Mouse (Mus musculus): ENCODE results near the gene Meis2. TPM values are rescaled to one million over a fixed set of nuclear protein-coding genes. Genes with fewer than 3 reads are reported as not detected.

Meis2 gene
- total RNA-seq, 2 experiments from 2014 or later = 40.7 to 41.2 TPM

DNA sequence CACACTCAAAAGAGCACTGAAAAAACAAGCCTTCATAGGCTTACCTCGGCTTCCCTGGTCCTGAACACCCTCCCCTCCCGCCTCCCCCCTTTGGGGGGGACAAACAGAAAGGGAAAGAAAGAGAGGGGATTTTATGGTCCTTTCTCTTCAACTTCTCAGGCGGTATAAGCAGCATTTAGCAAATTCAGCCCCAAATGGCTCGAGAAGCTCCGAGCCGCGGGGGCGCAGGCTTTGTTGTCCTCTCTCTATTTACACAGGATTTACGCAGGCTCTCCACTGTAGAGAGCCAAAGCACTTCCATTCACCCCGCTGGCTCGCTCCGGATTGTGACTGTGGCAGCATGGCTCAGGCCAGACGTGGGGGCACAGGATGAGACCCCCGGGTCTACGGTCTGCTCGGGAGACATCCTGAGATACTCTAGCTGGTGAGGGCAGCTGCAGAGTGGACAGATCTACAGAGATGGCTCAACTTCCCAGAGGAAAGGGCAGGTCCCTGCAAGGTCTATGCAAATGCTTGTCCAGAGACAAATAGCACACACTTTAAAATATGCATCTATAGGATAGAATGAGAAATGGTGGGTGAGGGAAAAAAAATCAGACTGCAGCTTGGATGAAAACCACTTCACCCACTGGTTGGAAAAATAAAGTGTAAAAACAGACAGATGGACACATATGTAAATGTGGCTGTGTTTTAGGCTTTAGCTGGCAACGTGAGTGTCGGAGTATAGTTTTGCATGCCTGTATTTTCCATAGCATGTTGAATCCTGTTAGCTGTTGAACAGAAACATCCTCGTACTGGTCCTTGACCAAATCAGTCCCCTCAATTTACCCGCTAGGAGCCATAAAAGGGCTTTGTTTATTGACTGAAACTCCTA is 56.3 kb downstream of the Meis2 start:
- no peak for DNase-seq (ENCODE audit: low spot score in 2 of 2)

DNA sequence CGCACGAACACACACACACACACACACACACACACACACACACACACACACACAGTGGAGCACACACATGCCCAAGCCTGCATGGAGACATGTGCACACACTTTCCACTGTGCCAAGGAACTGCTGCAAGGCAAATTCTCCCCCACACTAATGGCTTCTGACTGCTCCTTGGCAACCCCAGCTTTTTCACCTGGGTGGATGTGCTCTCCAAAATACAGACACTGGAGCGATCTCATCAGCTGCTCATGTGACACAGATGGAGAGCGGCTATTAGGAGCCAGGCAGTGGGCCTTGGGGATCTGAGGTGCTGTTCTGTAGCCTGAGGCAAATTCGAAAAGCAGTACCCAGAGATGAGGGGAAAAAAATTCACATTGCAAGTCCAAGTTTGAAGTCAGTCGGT is 63.3 kb downstream of the Meis2 start:
- DNase-seq (ENCODE audit: low spot score in 2 of 2) = no peak

DNA sequence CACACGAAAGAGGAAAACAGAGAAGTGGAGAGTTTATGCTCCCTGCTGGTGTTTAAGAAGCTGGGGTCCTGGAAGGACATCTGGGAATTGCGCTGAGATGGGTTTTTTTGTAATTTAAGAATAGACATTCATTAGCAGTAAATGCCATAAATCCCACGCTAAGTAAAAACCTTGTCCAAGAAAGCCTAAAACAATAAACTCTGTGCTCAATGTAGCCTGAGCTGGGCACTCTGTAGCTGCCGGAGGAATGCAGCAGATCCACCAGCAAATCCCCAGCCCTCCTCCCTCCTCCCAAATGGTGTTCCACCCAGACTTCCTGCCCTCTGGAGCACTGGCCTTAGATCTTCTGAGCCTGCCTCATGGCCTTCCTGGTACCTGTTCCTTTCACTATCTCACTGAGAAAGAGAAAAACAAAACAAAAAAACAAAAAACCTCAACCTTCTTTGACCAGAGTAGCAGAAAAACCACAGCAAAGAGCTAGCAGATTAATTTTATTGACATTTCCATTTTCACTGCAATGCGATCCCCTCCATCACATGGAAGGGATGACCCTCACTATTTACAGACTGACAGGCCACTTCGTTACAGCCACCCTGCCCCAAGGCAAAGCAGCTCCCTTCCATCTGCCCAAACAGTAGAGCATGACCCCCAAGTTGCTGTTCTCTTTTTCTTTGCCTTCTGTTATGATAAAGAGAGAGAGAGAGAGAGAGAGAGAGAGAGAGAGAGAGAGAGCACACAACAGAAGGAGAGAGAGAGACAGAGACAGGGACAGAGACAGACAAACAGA is 64.1 kb downstream of the Meis2 start:
- DNase-seq (ENCODE audit: low spot score in 2 of 2) = no peak

DNA sequence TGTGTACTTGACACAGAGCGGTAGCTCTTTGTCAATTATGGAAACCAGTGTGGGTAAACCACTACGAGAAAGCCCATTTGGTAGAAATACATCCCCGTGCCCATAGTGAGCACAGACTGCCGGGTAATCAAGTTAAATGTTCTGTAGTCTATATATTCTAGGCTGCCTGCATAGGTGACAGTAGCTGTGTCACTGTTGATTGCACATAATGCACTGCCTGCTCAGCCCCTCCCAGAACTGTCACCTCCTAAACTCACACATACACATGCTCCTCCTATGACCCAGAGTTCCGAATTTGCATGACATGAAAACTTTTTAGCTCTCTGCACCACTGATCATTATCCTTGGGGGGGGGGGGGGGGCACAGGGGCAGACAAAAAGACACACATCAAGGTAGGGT is 65.1 kb downstream of the Meis2 start:
- no peak for DNase-seq (ENCODE audit: low spot score in 2 of 2)

DNA sequence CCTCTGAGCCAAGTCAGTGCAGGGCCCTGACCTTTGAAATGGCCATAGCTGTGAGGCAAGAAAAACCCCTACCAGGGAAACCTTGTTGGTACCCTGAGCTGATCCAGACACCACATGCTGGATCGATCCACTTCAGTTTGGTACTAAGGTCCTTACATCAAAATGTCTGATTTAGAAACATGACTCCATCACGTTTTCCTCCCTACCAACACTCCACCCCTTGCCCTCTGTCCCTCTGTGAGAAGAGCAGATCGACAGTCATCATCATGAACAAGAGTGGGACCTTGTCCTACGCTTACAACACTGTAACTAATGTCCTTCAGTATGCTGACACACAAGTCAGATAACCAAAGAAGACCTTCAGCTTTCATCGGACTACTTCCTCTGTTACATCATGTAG is 66.8 kb downstream of the Meis2 start:
- DNase-seq (ENCODE audit: low spot score in 2 of 2) = no peak

DNA sequence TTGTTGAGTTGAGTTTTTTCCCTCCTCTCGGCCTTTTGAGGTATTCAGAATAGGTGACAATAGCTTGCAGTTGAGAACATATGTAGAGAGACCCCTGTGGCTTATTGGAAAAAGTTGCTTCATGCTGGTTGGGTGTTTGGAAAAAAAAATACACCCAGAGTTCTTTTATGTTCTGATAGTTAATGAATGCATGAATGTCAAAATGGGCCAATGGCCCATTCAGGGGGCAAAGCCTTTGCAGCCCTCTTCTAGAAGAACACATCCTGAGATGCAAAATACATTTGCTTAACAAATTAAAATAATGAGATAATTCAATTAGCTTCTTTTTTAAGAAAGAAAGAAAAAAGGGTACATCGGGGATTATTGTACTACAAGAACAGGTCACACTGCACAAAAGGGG is 69.2 kb downstream of the Meis2 start:
- no peak for DNase-seq (ENCODE audit: low spot score in 2 of 2)

DNA sequence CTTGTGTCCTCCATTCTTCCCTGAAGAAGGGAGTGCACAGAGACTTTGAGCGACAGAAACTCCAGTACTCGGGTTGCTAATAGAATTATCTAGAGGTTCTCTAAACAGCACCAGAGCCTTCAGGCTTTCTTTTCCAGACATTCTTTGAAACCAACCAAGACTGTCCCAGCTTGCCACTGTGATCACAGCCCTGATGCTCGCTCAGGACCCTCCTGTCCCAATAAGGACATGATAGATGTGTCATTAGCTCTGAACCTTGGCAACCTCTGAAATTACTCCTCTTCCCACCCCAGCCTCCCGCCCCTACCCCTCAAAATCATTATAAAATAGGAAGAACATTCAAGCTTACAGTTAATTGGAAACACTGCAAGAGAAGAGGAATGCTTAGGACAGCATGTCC is 71.8 kb downstream of the Meis2 start:
- DNase-seq (ENCODE audit: low spot score in 2 of 2) = no peak

DNA sequence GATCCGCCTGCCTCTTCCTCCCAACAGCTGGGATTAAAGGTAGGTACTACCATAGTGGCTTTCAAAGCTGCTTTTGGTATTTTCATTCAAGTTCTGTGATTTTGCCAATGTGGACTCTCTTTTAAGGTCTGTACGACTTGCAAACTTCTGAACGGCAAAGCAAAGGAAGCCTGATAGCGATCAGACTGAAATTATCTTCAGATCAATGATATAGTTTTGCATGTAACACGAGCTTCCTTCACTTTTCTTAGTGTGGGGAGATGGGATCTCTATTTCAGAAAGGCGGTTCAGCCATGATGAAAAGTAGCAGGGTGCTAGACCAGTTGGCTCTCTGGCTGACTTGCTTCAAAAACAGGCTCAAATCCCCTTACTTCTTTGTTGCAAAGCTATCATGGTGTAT is 76.4 kb downstream of the Meis2 start:
- DNase-seq (ENCODE audit: low spot score in 2 of 2) = no peak

DNA sequence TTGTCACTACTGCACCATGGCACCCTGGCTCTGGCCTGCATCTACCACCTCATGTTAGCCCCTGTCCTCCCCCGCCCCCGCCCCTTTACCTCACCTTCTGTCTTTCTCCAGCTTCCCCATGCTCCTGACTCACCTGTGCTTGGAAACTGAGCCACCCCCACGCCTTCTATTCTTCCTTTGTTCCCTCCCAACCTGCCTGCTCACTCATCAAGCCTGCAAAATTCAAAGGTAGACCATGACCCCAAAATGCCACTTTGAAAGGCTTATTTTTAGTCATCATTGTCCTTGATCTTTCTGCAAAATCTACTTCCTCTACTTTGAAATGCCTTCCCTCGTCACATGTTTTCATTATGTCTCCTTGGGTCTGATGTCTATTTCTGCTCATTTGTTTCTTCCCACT is 77.2 kb downstream of the Meis2 start:
- DNase-seq (ENCODE audit: low spot score in 2 of 2) = no peak

DNA sequence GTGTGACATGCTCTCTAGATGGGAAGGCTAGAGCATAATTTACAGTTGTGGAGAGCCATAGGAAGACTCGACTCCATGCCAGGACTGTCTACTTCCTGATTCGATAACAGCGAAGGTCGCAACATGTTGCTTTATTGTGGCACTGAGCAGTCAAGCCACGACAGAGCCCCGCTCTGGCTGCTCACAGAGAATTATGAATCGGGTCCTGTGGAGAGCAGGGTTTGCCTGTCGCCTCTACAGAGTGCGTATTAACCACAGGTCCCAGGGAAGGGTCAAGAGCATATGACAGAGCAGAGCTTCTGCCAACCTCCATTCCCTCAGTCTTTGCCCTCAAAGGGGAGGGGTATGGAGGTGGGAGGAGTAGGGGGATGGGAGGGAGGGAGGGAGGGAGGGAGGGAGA is 80.7 kb downstream of the Meis2 start:
- no peak for DNase-seq (ENCODE audit: low spot score in 2 of 2)

DNA sequence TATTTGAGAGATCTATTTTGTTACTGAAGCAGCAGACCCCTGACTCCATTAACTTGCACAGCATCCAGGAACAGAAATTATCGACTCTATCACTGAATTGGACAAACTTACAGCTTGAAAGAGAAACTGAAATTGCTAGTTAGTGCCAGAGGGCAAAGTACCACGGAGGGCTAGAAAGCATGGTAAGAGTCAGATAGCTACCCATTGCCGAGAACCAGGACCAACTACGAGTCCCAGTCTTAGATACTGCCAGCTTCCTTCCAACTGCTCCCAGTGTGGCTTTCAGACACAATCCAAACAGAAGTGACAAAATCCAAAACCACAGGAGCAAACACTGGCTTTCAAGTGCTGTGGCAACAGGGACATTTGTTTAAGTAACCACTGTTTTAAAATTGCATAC is 81.2 kb downstream of the Meis2 start:
- DNase-seq (ENCODE audit: low spot score in 2 of 2) = no peak

DNA sequence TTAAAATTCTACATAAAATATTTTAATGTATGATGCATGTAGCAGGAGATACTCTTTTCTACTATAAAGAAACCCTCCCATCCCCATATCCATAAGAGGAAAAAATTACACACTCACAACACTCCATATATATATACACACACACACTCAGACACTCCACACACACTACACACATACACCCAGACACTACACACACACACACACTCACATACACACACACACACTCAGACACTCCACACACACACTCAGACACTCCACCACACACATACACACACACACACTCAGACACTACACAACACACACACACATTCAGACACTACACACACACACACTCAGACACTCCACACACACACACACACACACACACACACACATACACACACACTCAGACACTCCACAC is 85.1 kb downstream of the Meis2 start:
- no peak for DNase-seq (ENCODE audit: low spot score in 2 of 2)

DNA sequence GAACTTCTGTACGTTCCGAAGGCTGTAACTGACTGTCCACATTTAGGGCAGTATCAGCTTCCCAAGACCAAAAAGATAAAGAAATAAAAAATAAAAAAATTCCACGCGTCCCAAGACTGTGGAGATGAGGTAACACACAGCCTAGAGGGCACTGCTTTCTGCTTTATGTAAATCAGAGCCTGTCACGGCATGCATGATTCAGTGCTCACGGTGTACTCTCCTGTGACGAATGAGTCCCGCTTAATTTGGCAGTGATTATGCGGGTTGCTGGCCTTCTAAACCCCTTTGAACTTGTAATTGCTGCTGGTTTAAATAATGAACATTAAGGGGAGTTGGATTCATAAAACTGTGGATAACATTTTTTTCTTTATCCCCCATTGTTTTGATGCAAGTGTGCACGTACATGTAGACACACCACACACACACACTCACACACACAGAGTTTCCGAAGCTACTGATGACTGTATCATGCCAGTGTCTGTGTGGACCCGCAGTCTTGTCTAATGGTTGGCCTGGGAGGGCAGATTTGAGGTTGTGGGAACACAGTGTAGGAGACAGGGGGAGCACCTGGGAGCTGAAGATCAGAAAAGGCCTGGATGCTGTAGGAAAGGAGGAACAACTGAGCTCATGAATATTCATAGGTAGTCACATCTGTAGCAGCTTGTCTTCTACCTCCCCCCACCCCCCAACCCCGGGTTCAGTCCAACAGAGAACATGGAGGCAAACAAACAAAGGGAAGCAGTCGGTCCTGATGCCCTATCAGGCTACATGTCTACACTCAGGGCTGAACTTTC is 85.8 kb downstream of the Meis2 start:
- DNase-seq (ENCODE audit: low spot score in 2 of 2) = no peak

DNA sequence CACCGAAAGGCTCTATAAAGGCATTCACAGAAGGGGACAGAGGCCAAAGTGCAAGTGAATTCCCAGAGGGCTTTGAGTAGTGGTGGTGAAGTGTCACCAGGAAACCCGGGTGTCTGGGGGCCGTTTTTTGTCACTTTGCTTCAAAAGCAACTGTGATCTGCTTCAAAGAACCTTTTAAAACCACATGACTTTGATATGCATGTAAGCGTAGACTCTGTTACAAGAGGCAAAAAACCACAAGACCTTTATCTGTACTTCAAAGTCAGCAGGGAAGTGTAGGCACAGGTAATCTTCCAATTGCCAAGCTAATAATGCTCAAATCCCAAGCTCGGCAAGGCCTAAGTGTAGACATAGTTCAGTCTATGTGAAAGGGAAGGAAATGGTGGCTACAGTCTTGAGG is 87.0 kb downstream of the Meis2 start:
- DNase-seq (ENCODE audit: low spot score in 2 of 2) = no peak

DNA sequence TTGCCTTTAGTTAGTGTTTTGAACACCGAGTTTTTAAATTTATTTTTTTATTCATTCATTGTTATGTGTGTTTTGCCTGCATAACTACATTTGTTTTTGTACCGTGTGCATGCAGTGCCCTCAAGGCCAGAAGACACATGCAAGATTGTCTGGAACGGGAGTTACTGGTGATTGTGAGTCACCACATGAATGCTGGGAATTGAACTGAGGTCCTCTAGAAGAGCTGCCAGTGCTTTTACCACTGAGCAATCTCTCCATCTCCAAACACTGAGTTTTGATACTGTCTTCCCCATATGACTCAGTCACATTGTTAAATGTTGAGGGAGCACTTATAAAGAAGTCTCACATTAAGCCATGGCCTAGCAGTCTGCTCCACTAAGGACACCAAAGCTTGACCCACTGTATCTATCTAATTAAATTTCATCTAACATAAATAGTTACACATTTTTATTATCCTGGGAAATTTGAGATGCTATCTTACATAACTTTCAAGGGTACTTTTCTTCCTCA is 94.3 kb downstream of the Meis2 start:
- no peak for DNase-seq (ENCODE audit: low spot score in 2 of 2)

DNA sequence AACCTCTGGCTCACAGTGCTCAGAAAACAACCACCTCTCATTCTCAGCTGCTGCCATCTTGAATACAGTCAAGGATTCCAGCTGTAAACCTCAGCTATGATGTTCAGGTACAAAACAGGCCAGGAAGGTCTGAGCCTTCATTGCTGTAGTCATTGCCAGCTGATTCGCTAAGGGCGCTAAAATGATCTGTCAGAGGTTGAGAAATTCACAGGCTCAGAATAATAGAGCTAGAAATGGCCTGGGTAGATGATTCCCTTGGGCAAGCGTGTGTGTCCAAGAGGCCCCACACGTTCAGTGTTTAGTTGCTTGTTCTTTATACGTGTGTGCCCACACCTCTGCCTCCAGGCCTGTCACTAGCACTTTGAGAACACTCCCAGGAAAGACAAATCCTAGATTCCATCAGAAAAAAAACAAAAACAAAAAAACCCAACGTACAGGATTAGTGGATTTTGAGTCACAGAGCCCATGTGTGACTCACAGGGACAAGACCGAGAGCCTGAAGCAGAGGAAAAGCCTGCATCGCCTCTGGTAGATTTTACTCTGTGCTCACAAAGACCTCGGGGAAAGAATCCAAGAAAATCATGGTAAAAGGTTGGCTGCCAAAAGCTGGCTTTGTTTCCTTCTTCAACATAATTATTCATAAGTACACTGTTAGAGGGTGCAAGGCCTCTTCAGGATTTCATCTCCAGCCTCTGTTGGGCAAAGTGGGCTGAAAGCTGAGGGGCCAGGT is 95.4 kb downstream of the Meis2 start:
- DNase-seq (ENCODE audit: low spot score in 2 of 2) = no peak

DNA sequence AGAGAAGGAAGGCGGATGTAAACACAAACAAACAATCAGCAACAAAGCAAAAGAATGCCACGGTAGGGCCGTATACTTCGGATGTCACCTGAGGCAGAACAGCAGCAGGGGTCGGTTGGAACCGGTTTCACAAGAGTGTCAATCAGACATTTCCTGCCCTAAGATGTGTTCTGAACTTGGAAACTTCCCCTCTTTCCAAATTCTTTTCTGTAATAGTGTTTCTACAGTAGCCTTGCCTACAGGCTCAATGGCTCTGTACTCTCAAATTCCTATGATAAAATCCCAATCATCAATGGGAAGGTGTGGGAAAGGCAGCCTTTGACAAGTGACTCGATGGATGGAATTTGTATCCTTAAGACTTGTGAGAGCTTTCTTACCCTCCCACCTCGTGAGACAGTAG is 96.4 kb downstream of the Meis2 start:
- DNase-seq (ENCODE audit: low spot score in 2 of 2) = no peak

DNA sequence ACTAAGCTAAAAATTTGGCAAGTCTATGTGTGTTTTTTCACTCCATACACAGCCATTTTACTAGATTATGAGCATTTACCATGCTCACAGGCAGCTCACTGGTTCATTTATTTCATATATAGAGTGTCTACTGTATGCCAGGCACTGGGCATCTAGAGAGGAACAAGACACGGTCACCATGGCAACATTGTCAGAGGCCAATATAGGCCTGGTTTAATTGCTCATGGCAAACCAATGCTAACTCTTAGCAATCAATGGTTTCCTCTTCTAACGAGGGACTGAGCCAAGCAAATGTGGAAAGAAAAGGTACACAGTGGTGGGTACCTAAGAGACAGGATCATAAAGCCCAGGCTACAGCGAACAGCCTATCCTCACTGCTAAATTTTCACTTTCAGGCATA is 100.7 kb downstream of the Meis2 start:
- DNase-seq (ENCODE audit: low spot score in 2 of 2) = no peak

DNA sequence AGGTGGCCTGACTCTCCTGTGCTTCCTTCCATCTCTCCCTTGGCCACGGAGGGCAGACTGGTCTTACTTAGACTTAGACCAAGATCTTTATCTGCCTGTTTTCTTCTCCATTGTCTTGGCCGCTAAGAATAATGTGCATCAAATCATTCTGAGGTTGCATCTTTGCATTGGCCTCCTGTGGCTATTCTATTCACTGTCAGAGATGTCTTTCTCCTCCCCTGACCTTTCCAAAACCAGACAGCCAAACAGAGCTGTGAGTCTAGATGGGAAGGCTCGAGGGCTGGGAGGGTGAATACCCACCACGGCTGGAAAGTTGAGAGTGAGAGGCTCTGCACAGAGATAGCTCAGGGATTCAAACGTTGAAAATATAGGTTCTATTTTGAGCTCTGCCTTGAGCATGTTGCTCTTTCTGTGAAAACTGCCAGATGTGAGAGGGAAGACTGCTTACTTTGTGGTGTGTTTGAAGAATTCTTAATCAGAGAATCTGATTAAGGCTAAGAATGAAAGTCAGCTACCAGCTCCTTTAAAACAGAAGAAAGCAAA is 102.3 kb downstream of the Meis2 start:
- no peak for DNase-seq (ENCODE audit: low spot score in 2 of 2)

DNA sequence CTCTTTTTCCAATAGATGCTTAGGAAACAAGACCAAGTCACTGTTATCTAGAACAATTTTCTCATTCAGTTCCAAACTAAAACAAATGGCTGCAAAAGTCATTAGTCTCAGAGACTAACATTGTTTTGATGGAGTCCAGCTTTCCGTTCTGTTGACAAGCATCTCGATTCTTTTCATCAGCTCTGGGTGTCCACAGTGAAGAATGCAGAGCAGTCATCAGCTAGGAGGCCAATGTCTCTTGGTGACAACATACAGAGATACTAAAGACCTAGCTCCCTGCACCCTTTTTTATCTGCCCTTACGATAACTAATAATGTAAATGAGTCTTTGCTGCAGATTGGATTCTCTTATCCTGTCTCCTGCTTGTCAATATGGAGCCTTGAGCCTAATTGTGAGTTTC is 102.9 kb downstream of the Meis2 start:
- DNase-seq (ENCODE audit: low spot score in 2 of 2) = no peak

DNA sequence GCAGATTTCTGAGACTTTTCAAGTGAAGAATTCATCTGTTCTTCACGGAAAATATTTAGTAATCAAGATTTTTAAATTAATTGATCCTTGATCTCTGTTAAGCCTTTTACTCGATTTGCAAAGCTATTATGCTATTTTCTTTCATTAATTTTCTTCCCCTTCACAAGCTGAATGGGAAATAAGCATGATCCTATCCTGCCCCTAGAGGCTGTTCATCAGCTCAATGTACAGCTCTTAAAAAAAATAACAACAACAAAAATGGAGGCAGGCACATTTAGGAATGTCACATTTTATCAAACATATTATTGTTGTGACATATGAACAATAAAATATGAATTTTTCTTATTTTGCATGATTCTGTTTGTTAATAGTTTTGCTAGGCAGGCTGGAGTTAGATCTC is 103.5 kb downstream of the Meis2 start:
- DNase-seq (ENCODE audit: low spot score in 2 of 2) = no peak

Measured in layer of hippocampus, adult 18-20 months (tissue).